Mouse (Mus musculus): Measurements from ENCODE around the gene Polr2b.

- TF ChIP-seq CTCF (IDR thresholded peaks at IDR 0.05; ENCODE audit: control insufficient read depth, insufficient read depth, insufficient replicate concordance, low read depth, low read length): no peak
- no peak for TF ChIP-seq POLR2A (IDR thresholded peaks at IDR 0.05; ENCODE audit: control insufficient read depth, low read depth, low read length)
These were observed 4.3 kb downstream of the Polr2b start for GRCm38 (mm10) chr5:77314206-77314605.
